Mouse (Mus musculus): ENCODE results near the gene Slc22a6. TPM values are rescaled to one million over a fixed set of nuclear protein-coding genes. Genes with fewer than 3 reads are reported as not detected.

Slc22a6 gene
- polyA plus RNA-seq (2015; fragmentation: Nextera tagmentation; extraction: Ambion mirVana) = not detected in 2 replicates

DNA sequence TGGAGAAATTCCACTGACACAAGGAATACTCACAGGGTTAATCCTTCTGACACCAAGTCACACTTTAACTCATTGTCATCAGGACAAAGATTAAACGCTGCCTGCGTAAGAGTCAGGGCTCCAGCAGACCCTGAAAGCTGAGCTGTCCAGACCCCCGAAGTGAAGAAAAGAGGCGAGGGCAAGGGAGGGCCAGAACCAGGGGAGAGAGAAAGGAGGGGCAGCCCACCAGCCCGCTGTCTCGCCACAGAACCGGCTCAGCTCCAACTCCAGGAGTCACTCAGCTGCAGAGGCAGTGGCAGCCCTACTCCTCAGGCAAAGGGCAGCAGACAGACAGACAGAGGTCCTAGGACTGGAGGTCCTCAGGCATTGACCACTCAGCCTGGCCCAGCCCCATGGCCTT, at the start of gene Slc22a6:
TSS of gene Slc22a6 (plus strand) at position 136 of the 400 bp plus-strand sequence.

DNA sequence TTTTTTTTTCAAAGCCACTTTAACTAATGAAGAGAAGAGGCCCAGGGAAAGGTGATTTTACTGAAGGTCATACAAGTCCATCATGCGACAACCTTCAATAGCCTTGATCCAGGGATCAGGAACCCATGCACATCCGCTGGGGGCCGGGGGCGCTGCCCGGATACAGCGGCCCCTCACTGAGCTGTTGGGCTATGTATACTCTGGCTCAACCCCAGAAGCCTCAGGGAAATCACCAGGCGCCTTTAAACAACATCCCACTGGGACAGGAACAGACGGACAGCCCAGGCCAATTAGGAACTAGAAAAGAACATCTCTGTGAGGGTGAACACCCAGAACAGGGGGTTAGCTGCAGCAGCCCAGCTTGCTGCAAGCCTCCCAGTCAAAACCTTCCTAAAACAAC, 26.9 kb upstream of the Slc22a6 start, which contains the start of gene Slc22a8:
TSS of gene Slc22a8 (plus strand) at position 301 of the 400 bp plus-strand sequence.

DNA sequence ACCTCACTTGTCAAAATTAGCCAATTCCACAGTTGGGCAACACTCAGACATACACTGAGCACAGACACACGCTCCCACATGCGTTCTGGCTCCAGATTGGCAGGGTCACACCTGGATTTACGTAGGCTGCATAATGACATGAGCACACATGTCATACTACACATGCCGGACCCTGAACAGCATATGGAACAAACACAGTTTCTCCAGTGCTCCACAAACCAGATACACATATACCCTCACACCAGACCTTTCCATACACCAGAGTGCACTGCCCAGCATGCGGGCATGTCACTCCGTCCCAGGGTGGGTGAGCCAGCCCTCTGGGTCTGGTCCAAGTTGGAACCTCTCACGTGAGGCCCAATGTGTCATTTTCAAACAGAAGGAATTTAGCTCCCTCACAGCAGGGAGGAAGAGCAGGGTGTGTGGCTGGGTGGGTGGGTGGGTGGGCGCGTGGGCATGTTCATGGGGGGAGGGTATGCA, 45.6 kb downstream of the Slc22a6 start, which contains the start of gene Chrm1:
TSS of gene Chrm1 (plus strand) at position 430 of the 480 bp plus-strand sequence.

Other genes with a start within 250 kb of the Slc22a6 start
- not detected in 2 replicates for gene Slc22a30, start 212.9 kb upstream of the Slc22a6 start, polyA plus RNA-seq (2015; fragmentation: Nextera tagmentation; extraction: Ambion mirVana)
- not detected in 2 replicates for gene Slc22a8, start 26.8 kb upstream of the Slc22a6 start, polyA plus RNA-seq (2015; fragmentation: Nextera tagmentation; extraction: Ambion mirVana)
- 0.02 and 0.03 TPM in 2 replicates for gene Chrm1, start 45.8 kb downstream of the Slc22a6 start, polyA plus RNA-seq (2015; fragmentation: Nextera tagmentation; extraction: Ambion mirVana)
- 43.4 and 65.1 TPM in 2 replicates for gene Slc3a2, start 105.3 kb downstream of the Slc22a6 start, polyA plus RNA-seq (2015; fragmentation: Nextera tagmentation; extraction: Ambion mirVana)
- gene Wdr74, start 117.8 kb downstream of the Slc22a6 start, polyA plus RNA-seq (2015; fragmentation: Nextera tagmentation; extraction: Ambion mirVana) = 39.3 and 41.2 TPM in 2 replicates
- 0.66 TPM in 1 of 2 replicates, not detected in the other for gene 1700092M07Rik, start 122.7 kb downstream of the Slc22a6 start, polyA plus RNA-seq (2015; fragmentation: Nextera tagmentation; extraction: Ambion mirVana)
- gene Stx5a, start 123.4 kb downstream of the Slc22a6 start, polyA plus RNA-seq (2015; fragmentation: Nextera tagmentation; extraction: Ambion mirVana) = 66.0 and 69.0 TPM in 2 replicates
- gene Nxf1, start 139.0 kb downstream of the Slc22a6 start, polyA plus RNA-seq (2015; fragmentation: Nextera tagmentation; extraction: Ambion mirVana) = 54.0 and 56.1 TPM in 2 replicates
- gene Tmem223, start 153.0 kb downstream of the Slc22a6 start, polyA plus RNA-seq (2015; fragmentation: Nextera tagmentation; extraction: Ambion mirVana) = 154 and 161 TPM in 2 replicates
- 45.0 and 52.0 TPM in 2 replicates for gene Tmem179b, start 156.4 kb downstream of the Slc22a6 start, polyA plus RNA-seq (2015; fragmentation: Nextera tagmentation; extraction: Ambion mirVana)
- 13.8 and 14.2 TPM in 2 replicates for gene Taf6l, start 168.4 kb downstream of the Slc22a6 start, polyA plus RNA-seq (2015; fragmentation: Nextera tagmentation; extraction: Ambion mirVana)
- 106 and 107 TPM in 2 replicates for gene Polr2g, start 180.5 kb downstream of the Slc22a6 start, polyA plus RNA-seq (2015; fragmentation: Nextera tagmentation; extraction: Ambion mirVana)
- 1.4 and 1.6 TPM in 2 replicates for gene Zbtb3, start 184.5 kb downstream of the Slc22a6 start, polyA plus RNA-seq (2015; fragmentation: Nextera tagmentation; extraction: Ambion mirVana)
- gene Ttc9c, start 201.3 kb downstream of the Slc22a6 start, polyA plus RNA-seq (2015; fragmentation: Nextera tagmentation; extraction: Ambion mirVana) = 18.6 and 18.7 TPM in 2 replicates
- 2.9 and 3.4 TPM in 2 replicates for gene Hnrnpul2, start 202.0 kb downstream of the Slc22a6 start, polyA plus RNA-seq (2015; fragmentation: Nextera tagmentation; extraction: Ambion mirVana)
- not detected in 2 replicates for gene AC129217.1, start 211.7 kb downstream of the Slc22a6 start, polyA plus RNA-seq (2015; fragmentation: Nextera tagmentation; extraction: Ambion mirVana)
- gene Bscl2, start 219.4 kb downstream of the Slc22a6 start, polyA plus RNA-seq (2015; fragmentation: Nextera tagmentation; extraction: Ambion mirVana) = 25.2 and 79.5 TPM in 2 replicates
- 0.43 and 0.46 TPM in 2 replicates for gene Gng3, start 221.2 kb downstream of the Slc22a6 start, polyA plus RNA-seq (2015; fragmentation: Nextera tagmentation; extraction: Ambion mirVana)
- 8.7 and 11.7 TPM in 2 replicates for gene Lrrn4cl, start 232.7 kb downstream of the Slc22a6 start, polyA plus RNA-seq (2015; fragmentation: Nextera tagmentation; extraction: Ambion mirVana)

Measured in skeletal muscle tissue, postnatal 0 days (tissue).